Mouse (Mus musculus) spleen, adult 2 months (tissue): ENCODE results near the gene Tex11. TPM values are rescaled to one million over a fixed set of nuclear protein-coding genes. Genes with fewer than 3 reads are reported as not detected.
"Not testable (repeated sequence)": the region's sequence is repeated elsewhere in the genome, so short reads cannot be mapped to it uniquely, and the experiment has no call there.

Experiments
- DNase-seq, 2 experiments: peaks; one replicate each; pipeline versions ENCODE4 v3.0.0 to v3.0.0-alpha.2; 2012 to 2021; ENCODE audit warnings: low spot score in 2 of 2, low read depth in 1 of 2
- H3K27ac ChIP-seq: fragments of 200-500 bp; 2 replicates; pipeline ENCODE4 v1.5.1; 2012; ENCODE audit warnings: low read length, inconsistent platforms; ENCODE audit not compliant: insufficient read depth
- H3K27me3 ChIP-seq: fragments of 200-500 bp; 2 replicates; pipeline ENCODE4 v1.6.1; 2012; ENCODE audit warnings: mild to moderate bottlenecking, moderate library complexity, low read length, inconsistent platforms; ENCODE audit not compliant: control insufficient read depth, insufficient read depth
- H3K36me3 ChIP-seq: fragments of 200-500 bp; 2 replicates; pipeline ENCODE4 v1.6.1; 2012; ENCODE audit warnings: mild to moderate bottlenecking, low read length, inconsistent platforms; ENCODE audit not compliant: control insufficient read depth, insufficient read depth
- H3K4me1 ChIP-seq: fragments of 200-500 bp; 2 replicates; pipeline ENCODE4 v1.6.1; 2011; ENCODE audit warnings: inconsistent platforms; ENCODE audit not compliant: control insufficient read depth, insufficient read depth, insufficient read length
- H3K4me3 ChIP-seq: fragments of 200-500 bp; 2 replicates; pipeline ENCODE4 v1.5.1; 2011; ENCODE audit warnings: mild to moderate bottlenecking, inconsistent platforms; ENCODE audit not compliant: insufficient read depth, insufficient read length; ENCODE audit errors: extremely low read depth
- CTCF ChIP-seq: fragments of 200-500 bp; IDR thresholded peaks from 2 replicates; pipeline ENCODE4 v1.5.1; 2011; ENCODE audit warnings: mild to moderate bottlenecking, inconsistent platforms; ENCODE audit not compliant: insufficient read depth, insufficient read length, insufficient replicate concordance; ENCODE audit errors: extremely low read depth
- POLR2A ChIP-seq: fragments of 200-500 bp; IDR thresholded peaks from 2 replicates; pipeline ENCODE4 v1.6.1; 2011; ENCODE audit warnings: low read depth, low read length, inconsistent platforms
- WGBS: fragments of 180-500 bp; shearing (Covaris S2); methylation state at CpG from one replicate; pipeline ENCODE4 v1.1.7; 2018; 5-methylcytosine and 5-hydroxymethylcytosine counted together
- polyA plus RNA-seq: library from polyadenylated mRNA; depleted of rRNA; stranded (reverse); fragments of >200 nt; gene quantifications from 2 replicates; pipeline ENCODE4 v1.2.3, GENCODE M21; 2012; rRNA removed

Gene Tex11
- polyA plus RNA-seq, result not detected in 2 replicates

DNA sequence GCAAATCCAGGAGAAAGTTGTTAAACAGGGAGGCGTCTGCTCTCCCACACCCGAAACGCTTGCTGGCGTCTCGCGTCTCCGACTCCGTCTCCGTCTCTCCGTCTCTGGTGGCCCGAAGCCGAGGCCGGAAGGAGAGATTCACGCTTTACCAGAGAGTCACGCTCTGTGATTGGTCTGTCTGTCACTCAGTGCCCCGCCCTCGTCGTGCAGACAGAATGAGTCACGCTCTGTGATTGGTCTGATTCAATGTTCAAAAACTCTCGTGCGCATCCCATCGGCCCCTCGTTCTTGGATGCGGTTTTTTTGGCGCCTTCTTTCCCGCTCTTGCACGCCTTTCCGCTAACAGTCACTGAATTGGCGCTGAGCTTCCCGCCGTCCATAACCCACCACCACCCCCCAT lies at the start of gene Tex11:
Gene Tex11, minus strand, starts transcription at position 127 of the 400 bp plus-strand sequence.
- H3K4me3 ChIP-seq, result no peak within 1 kb of the TSS
- whole genome bisulfite sequencing, result 91% methylated on average over 31 of the region's 31 CpGs
- H3K27me3 ChIP-seq, result no peaks in the 10 kb centered on the region
- no peaks in the 10 kb centered on the region for H3K4me1 ChIP-seq
- no peak for DNase-seq
- no peak for TF ChIP-seq CTCF
- TF ChIP-seq POLR2A, result no peak
- H3K27ac ChIP-seq, result no peak within 1 kb of the TSS
- H3K36me3 ChIP-seq, result no peaks in the 10 kb centered on the region

DNA sequence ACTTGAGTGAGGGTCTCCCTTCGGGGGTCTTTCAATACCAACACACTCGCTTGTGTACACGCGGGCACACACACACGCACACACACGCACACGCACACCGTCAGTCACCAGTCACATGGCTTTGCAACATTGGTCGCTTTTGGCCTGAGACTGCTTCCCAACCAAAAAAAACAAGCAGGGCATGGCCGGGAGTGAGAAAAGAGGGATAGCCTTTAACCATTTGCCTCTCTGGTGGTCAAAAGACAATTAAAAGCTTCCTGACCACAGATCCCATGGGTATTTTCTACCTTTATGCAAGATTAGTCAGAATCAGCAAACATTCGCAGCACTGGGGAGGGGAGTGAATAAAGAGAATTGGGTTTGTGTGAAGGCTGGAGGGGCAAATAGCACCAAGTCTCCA lies 26.5 kb upstream of the Tex11 start, which contains the start of gene Slc7a3:
Gene Slc7a3, minus strand, starts transcription at position 101 of the 400 bp plus-strand sequence.
- Histone ChIP-seq H3K27ac (no peak within 1 kb of the TSS), H3K27me3 (peaks cover 1% of the 10 kb centered on the region; the same call in 1 of the 2 replicates), H3K4me1 (peaks cover 1% of the 10 kb centered on the region; the same call in 1 of the 2 replicates), H3K36me3 (no peaks in the 10 kb centered on the region), H3K4me3 (no peak within 1 kb of the TSS)
- WGBS, result 60% methylated on average over 11 of the region's 11 CpGs
- no peak for DNase-seq
- TF ChIP-seq POLR2A (no peak), CTCF (no peak)

DNA sequence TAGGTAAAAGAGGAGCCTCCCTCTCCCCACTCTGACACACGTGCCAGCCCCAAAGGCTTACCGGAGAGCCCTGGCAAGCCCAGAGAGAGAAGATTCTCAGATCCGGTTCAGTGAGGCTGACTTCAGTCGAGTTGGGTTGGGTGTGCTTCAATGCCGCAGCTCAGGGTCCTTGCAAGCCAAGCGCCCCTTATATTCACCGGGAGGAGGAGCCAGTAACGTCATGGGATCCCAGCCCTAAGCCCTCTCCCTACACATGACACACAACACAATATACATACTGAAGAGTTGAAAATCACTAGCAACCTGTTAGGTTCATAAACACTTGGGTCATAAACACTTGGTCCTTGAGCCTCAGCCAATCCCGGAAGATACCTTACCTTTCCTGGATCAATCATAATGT lies 25.7 kb upstream of the Tex11 start:
- WGBS, result 24% methylated on average over 9 of the region's 9 CpGs
- H3K36me3 ChIP-seq, H3K27ac ChIP-seq, H3K4me3 ChIP-seq, H3K4me1 ChIP-seq, H3K27me3 ChIP-seq, DNase-seq: not testable (repeated sequence)

DNA sequence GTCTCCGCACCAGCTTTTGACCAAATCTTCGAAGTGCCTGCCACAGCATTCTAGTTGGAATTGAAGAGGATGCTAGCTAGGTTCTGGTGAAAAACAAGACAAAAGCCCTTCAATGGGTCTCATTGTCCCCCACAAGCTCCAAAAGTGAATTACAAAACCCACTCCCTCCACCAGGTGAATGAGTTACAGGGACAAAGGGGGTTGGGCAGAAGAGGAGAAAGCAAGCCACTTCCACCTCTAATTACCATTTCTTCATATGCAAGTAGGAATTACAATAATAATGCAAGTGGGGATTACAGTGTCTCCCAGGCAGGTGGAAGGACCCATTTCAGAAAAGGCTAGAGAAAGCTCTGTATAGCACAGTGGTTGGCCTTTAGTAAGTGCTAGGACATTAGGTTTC lies 24.7 kb upstream of the Tex11 start:
- H3K4me1 ChIP-seq, result peaks cover 1% of the 10 kb centered on the region; the same call in 1 of the 2 replicates
- no peak overlapping the region for H3K4me3 ChIP-seq
- H3K36me3 ChIP-seq, result no peaks in the 10 kb centered on the region
- 79% methylated on average over 2 of the region's 2 CpGs for WGBS
- peaks cover 1% of the 10 kb centered on the region; the same call in 1 of the 2 replicates for H3K27me3 ChIP-seq
- TF ChIP-seq POLR2A (no peak), CTCF (no peak)
- no peak overlapping the region for H3K27ac ChIP-seq
- DNase-seq, result no peak

DNA sequence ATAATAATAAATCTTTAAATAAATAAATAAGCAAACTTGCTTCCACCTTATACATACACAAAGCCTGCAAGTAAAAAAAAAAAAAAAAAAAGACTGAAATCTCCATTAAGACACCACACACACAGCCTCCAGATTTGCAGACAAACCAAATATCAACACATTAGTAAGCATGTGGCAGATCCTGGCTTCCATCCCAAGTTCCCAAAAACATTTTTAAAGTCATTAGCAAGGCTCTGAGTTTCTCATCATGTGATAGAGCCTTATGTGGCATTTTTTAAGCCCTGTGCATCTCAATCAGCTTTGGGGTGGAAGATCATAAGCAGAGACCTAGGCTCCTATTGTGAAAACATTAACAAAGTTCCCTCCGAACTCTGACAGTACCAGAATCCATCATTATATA lies 5.8 kb upstream of the Tex11 start:
- DNase-seq, result no peak
- H3K36me3 ChIP-seq, result no peaks in the 10 kb centered on the region
- WGBS, result 69% methylated on average over 1 of the region's 1 CpGs
- no peak overlapping the region for H3K4me3 ChIP-seq
- no peaks in the 10 kb centered on the region for H3K4me1 ChIP-seq
- H3K27me3 ChIP-seq, result no peaks in the 10 kb centered on the region
- H3K27ac ChIP-seq, result no peak overlapping the region
- TF ChIP-seq CTCF (no peak), POLR2A (no peak)

DNA sequence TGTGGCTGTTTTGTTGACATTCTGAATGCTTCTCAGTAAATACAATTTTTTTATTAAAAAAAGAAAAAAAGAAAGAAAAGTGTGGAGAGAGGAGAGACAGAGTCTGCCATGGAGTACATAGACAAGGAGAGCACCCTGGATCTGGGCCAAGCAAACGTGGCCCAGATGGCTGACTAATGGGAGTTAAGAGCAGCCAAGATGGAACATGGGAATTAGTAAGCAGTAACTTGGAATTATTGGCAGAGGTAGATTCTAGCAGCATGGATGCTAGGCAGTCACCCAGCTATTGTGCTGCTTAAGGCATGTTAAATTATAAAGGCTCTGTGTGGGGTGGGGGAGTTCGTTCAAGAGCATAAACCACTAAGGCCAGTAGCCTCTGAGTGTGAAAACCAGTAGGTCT lies 4.0 kb upstream of the Tex11 start:
- no peaks in the 10 kb centered on the region for H3K4me1 ChIP-seq
- no peak overlapping the region for H3K4me3 ChIP-seq
- H3K27ac ChIP-seq, result no peak overlapping the region
- TF ChIP-seq CTCF, result no peak
- TF ChIP-seq POLR2A, result no peak
- no peaks in the 10 kb centered on the region for H3K36me3 ChIP-seq
- no peak for DNase-seq
- WGBS, result 78% methylated on average over 2 of the region's 2 CpGs
- H3K27me3 ChIP-seq, result no peaks in the 10 kb centered on the region

DNA sequence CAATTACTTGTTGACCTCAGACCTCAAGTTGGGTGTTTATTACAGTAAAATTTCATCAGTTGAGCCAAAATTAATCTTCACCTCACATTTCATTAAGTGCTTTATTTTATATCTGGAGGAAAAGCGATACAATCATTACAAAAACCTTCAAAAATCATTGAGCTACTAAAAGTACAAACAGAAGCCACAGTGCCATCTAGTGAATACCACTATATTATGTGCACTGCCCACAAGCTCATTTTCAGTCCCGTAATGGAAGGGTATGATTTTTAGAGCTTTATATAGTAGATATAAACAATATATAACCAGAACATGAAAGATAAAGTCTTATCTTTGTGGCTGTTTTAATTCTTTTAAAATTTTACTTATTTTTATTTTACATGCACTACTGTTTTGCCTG lies 115.8 kb downstream of the Tex11 start:
- 25% methylated on average over 2 of the region's 2 CpGs for WGBS
- no peaks in the 10 kb centered on the region for H3K36me3 ChIP-seq
- H3K4me3 ChIP-seq, result no peak overlapping the region
- no peaks in the 10 kb centered on the region for H3K27me3 ChIP-seq
- no peaks in the 10 kb centered on the region for H3K4me1 ChIP-seq
- DNase-seq, result no peak
- TF ChIP-seq CTCF, result no peak
- TF ChIP-seq POLR2A, result no peak
- H3K27ac ChIP-seq, result no peak overlapping the region
